In the genomic region with DNA sequence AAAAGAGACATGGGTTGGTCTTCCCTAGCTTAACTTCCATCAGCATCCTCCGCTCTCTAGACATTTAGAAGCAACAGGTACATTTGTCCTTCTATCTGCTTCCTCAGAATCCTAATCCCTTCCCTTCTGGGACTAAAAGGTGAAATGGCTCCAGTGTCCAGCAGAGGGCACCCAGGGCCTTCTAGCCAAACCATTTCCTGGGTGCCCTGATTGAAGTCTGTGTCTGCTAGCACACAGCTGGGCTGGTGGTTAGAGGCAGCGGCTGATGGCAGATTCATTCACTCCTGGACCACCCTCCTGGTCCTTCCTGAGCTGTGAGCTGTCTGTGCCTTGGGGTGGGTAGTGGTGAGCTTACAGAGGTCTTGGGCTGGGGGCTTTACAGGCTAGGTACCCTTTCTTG, we compare ENCODE assay signal across 7 mouse cellular contexts.
DNase-seq lines count a peak whose midpoint lies in the region; ATAC-seq and TF ChIP-seq lines count a peak whose summit lies in the region.

No protein-coding gene starts in this region.

- 44% methylated on average over 2 of the region's 2 CpGs for WGBS in lung, adult 2 months
- 18% methylated on average over 2 of the region's 2 CpGs for WGBS in large intestine, adult 2 months
- WGBS in small intestine, adult 2 months, result 26% methylated on average over 2 of the region's 2 CpGs

- H3K4me1 ChIP-seq in lung, adult 2 months (ENCODE audit: control insufficient read depth, insufficient read depth, low read length), result no peaks in the 10 kb centered on the region
- 0 out of 2 replicates have a peak, but pooled peaks cover 5% of the 10 kb centered on the region for H3K4me1 ChIP-seq in small intestine, adult 2 months (ENCODE audit: control insufficient read depth, insufficient read depth, insufficient read length, low read length)

- H3K27me3 ChIP-seq in small intestine, adult 2 months (ENCODE audit: control insufficient read depth, insufficient read depth, low read length), result no peaks in the 10 kb centered on the region

- H3K36me3 ChIP-seq in small intestine, adult 2 months (ENCODE audit: control insufficient read depth, insufficient read depth, low read length), result no peaks in the 10 kb centered on the region

- H3K27ac ChIP-seq in small intestine, adult 2 months (ENCODE audit: insufficient read depth, low read depth, low read length), result no peak overlapping the region

- TF ChIP-seq CTCF in lung, adult 2 months (IDR thresholded peaks at IDR 0.05; ENCODE audit: insufficient read depth, low read length), result peak; percentile 69
- peak; percentile 72; the same call in 1 of the 2 replicates for TF ChIP-seq CTCF in small intestine, adult 2 months (IDR thresholded peaks at IDR 0.05; ENCODE audit: extremely low read depth, insufficient read length, insufficient replicate concordance, low read depth, low read length)

- DNase-seq in lung, adult 2 months, result peak; percentile 21
- no peak for DNase-seq in lung, postnatal 25 days (ENCODE audit: low spot score)
- peak; percentile 8 for DNase-seq in adrenal gland, adult 8-10 months
- DNase-seq in cerebellum, postnatal 36 days, result peak; percentile 69 to 71
- DNase-seq in large intestine, adult 2 months (ENCODE audit: low read depth, low spot score), result peak; percentile 31

- TF ChIP-seq POLR2A in lung, adult 2 months (IDR thresholded peaks at IDR 0.05; ENCODE audit: borderline replicate concordance, extremely low read depth, low read depth, low read length), result no peak
- TF ChIP-seq POLR2A in small intestine, adult 2 months (IDR thresholded peaks at IDR 0.05; ENCODE audit: low read depth, low read length), result no peak

- H3K4me3 ChIP-seq in lung, adult 2 months (replicated peaks; ENCODE audit: extremely low read depth, low read depth, low read length), result no peak overlapping the region
- no peak overlapping the region for H3K4me3 ChIP-seq in small intestine, adult 2 months (ENCODE audit: low read depth, low read length)

- peak; percentile 69 for ATAC-seq in megakaryocyte progenitor cell, adult 5-6 weeks (replicated peaks; ENCODE audit: poor library complexity)
